Mouse (Mus musculus) bone marrow macrophage, adult 2 months (primary cell): Measurements from ENCODE around the gene Kiz.

Source experiments
- CTCF ChIP-seq: IDR thresholded peaks from 2 replicates; pipeline ENCODE4 v1.5.1; 2012; ENCODE audit warnings: low read depth, mild to moderate bottlenecking, low read length, moderate library complexity
- POLR2A ChIP-seq: IDR thresholded peaks from 2 replicates; pipeline ENCODE4 v1.6.1; 2012; ENCODE audit warnings: mild to moderate bottlenecking, low read depth, low read length, borderline replicate concordance

- no peak for TF ChIP-seq CTCF
- no peak for TF ChIP-seq POLR2A
Measured at GRCm38 (mm10) chr2:147007265-147007664, 151.6 kb downstream of the Kiz start.
